Mouse (Mus musculus): ENCODE measurements at regions not wholly inside any gene's neighbourhood (a gene's known extent, or its start where the extent isn't known, plus 50 kb on each side); places are given as distances from the start of the nearest gene placed in this dataset.

GRCm38 (mm10) chr10:12092521-12092920 lies 749.3 kb downstream of the Epm2a start:
- no peak for DNase-seq

GRCm38 (mm10) chr10:12096678-12097077 lies 753.5 kb downstream of the Epm2a start:
- DNase-seq = no peak

- peak; percentile 10 for DNase-seq
Observed at GRCm38 (mm10) chr10:12107001-12107418, 762.2 kb downstream of the Utrn start.

- no peak for DNase-seq
Observed at GRCm38 (mm10) chr10:12111720-12112119, 757.4 kb downstream of the Utrn start.

GRCm38 (mm10) chr10:12115767-12116166 lies 753.4 kb downstream of the Utrn start:
- DNase-seq = no peak

- DNase-seq = no peak
Observed at GRCm38 (mm10) chr10:12116662-12117303, 752.4 kb downstream of the Utrn start.

GRCm38 (mm10) chr10:12124272-12124671 lies 744.9 kb downstream of the Utrn start:
- DNase-seq = no peak

GRCm38 (mm10) chr10:12129486-12129885 lies 739.7 kb downstream of the Utrn start:
- DNase-seq = no peak

- DNase-seq = no peak
Observed at GRCm38 (mm10) chr10:12144691-12145090, 724.5 kb downstream of the Utrn start.

- DNase-seq = no peak
Observed at GRCm38 (mm10) chr10:12146942-12147537, 722.1 kb downstream of the Utrn start.

- DNase-seq = no peak
Observed at GRCm38 (mm10) chr10:12170243-12170642, 698.9 kb downstream of the Utrn start.

GRCm38 (mm10) chr10:12174200-12174818 lies 694.9 kb downstream of the Utrn start:
- no peak for DNase-seq

- peak; percentile 4 for DNase-seq
Observed at GRCm38 (mm10) chr10:12175141-12175540, 694.0 kb downstream of the Utrn start.

GRCm38 (mm10) chr10:12177482-12177881 lies 691.7 kb downstream of the Utrn start:
- no peak for DNase-seq

GRCm38 (mm10) chr10:12180965-12181364 lies 688.2 kb downstream of the Utrn start:
- DNase-seq = no peak

- DNase-seq = no peak
Observed at GRCm38 (mm10) chr10:12186918-12187639, 682.1 kb downstream of the Utrn start.

GRCm38 (mm10) chr10:12187669-12188342 lies 681.4 kb downstream of the Utrn start:
- no peak for DNase-seq

- no peak for DNase-seq
Observed at GRCm38 (mm10) chr10:12190435-12190834, 678.7 kb downstream of the Utrn start.

GRCm38 (mm10) chr10:12207301-12207700 lies 661.9 kb downstream of the Utrn start:
- DNase-seq = no peak

GRCm38 (mm10) chr10:12210181-12210580 lies 659.0 kb downstream of the Utrn start:
- DNase-seq = no peak

- DNase-seq = peak; percentile 13
Observed at GRCm38 (mm10) chr10:12218879-12219278, 650.3 kb downstream of the Utrn start.

GRCm38 (mm10) chr10:12234141-12234540 lies 635.0 kb downstream of the Utrn start:
- DNase-seq = no peak

GRCm38 (mm10) chr10:12248853-12249252 lies 620.3 kb downstream of the Utrn start:
- no peak for DNase-seq
